ENCODE assay signal across 10 mouse cellular contexts in genomic region chr10:7124993-7125392, GRCm38 (mm10).
DNase-seq lines count a peak whose midpoint lies in the region; ATAC-seq lines count a peak whose summit lies in the region.
"Had no signal": no experiment of that assay in that cellular context is flagged by ENCODE, and none has a peak within 500 bp of the region (broad histone marks: within the 10 kb centered on the region; RNA-seq: fewer than 3 reads in every experiment).

No protein-coding gene starts in this region.

- no peak overlapping the region for H3K4me3 ChIP-seq in embryonic facial prominence, embryonic 14.5 days (ENCODE audit: low read depth, low read length)
- H3K4me3 ChIP-seq in embryonic facial prominence, embryonic 10.5 days: no peak overlapping the region
- H3K4me3 ChIP-seq in midbrain, embryonic 11.5 days (ENCODE audit: low read depth, low read length): no peak overlapping the region
- no peak overlapping the region for H3K4me3 ChIP-seq in midbrain, embryonic 13.5 days (replicated peaks)
- H3K4me3 ChIP-seq: embryonic facial prominence, embryonic 13.5 days; myocyte had no signal

- no peaks in the 10 kb centered on the region for H3K9me3 ChIP-seq in embryonic facial prominence, embryonic 14.5 days (ENCODE audit: control insufficient read depth, low read length)
- H3K9me3 ChIP-seq in embryonic facial prominence, embryonic 10.5 days: no peaks in the 10 kb centered on the region
- H3K9me3 ChIP-seq in midbrain, embryonic 11.5 days (ENCODE audit: control insufficient read depth, low read length): no peaks in the 10 kb centered on the region
- H3K9me3 ChIP-seq in midbrain, embryonic 13.5 days: no peaks in the 10 kb centered on the region
- H3K9me3 ChIP-seq: embryonic facial prominence, embryonic 13.5 days had no signal

- no peak for ATAC-seq in embryonic facial prominence, embryonic 14.5 days (ENCODE audit: low read depth)
- ATAC-seq in midbrain, embryonic 11.5 days (ENCODE audit: low FRiP score): 0 out of 2 replicates have a peak, but pooled peaks have one; percentile 19
- ATAC-seq in midbrain, embryonic 13.5 days: no peak

- no peaks in the 10 kb centered on the region for H3K27me3 ChIP-seq in embryonic facial prominence, embryonic 14.5 days (replicated peaks; ENCODE audit: control insufficient read depth, insufficient read depth, low read length)
- H3K27me3 ChIP-seq in embryonic facial prominence, embryonic 10.5 days (replicated peaks; ENCODE audit: low read depth, poor library complexity, severe bottlenecking): no peaks in the 10 kb centered on the region
- no peaks in the 10 kb centered on the region for H3K27me3 ChIP-seq in midbrain, embryonic 11.5 days (ENCODE audit: control insufficient read depth, insufficient read depth, low read length)
- no peaks in the 10 kb centered on the region for H3K27me3 ChIP-seq in midbrain, embryonic 13.5 days
- H3K27me3 ChIP-seq: embryonic facial prominence, embryonic 13.5 days had no signal

- peak; percentile 58 for DNase-seq in embryonic facial prominence, embryonic 14.5 days (ENCODE audit: low spot score)
- DNase-seq in embryonic facial prominence, embryonic 10.5 days (ENCODE audit: low spot score): no peak
- no peak for DNase-seq in midbrain, embryonic 11.5 days (ENCODE audit: low spot score, missing footprints)
- peak; percentile 36 to 63 for DNase-seq in left cerebral cortex, adult 18-20 months (ENCODE audit: low spot score in 2 of 2)
- DNase-seq in telencephalon, adult 2 months (ENCODE audit: low read depth, low spot score): peak; percentile 58
- DNase-seq in adrenal gland, postnatal 4 days (ENCODE audit: low spot score in 2 of 2): no peak
- no peak for DNase-seq in urinary bladder, postnatal 14 days (ENCODE audit: low spot score)

- 0 out of 2 replicates have a peak, but pooled peaks cover 4% of the 10 kb centered on the region for H3K4me1 ChIP-seq in embryonic facial prominence, embryonic 14.5 days (ENCODE audit: control insufficient read depth, insufficient read depth, low read length)
- H3K4me1 ChIP-seq in embryonic facial prominence, embryonic 10.5 days: no peaks in the 10 kb centered on the region
- no peaks in the 10 kb centered on the region for H3K4me1 ChIP-seq in midbrain, embryonic 11.5 days (ENCODE audit: control insufficient read depth, insufficient read depth, low read length)
- no peaks in the 10 kb centered on the region for H3K4me1 ChIP-seq in midbrain, embryonic 13.5 days (replicated peaks)
- H3K4me1 ChIP-seq: embryonic facial prominence, embryonic 13.5 days had no signal

- H3K9ac ChIP-seq in embryonic facial prominence, embryonic 14.5 days (ENCODE audit: low read depth, low read length): no peak overlapping the region
- no peak overlapping the region for H3K9ac ChIP-seq in midbrain, embryonic 11.5 days (ENCODE audit: low read length)
- H3K9ac ChIP-seq in midbrain, embryonic 13.5 days (replicated peaks): no peak overlapping the region
- H3K9ac ChIP-seq: embryonic facial prominence, embryonic 13.5 days had no signal

- peaks cover 50% of the 10 kb centered on the region for H3K36me3 ChIP-seq in embryonic facial prominence, embryonic 14.5 days (ENCODE audit: control insufficient read depth, insufficient read depth, low read length)
- peaks cover 65% of the 10 kb centered on the region for H3K36me3 ChIP-seq in embryonic facial prominence, embryonic 10.5 days (replicated peaks)
- no peaks in the 10 kb centered on the region; the same call in 1 of the 2 replicates for H3K36me3 ChIP-seq in midbrain, embryonic 11.5 days (ENCODE audit: control insufficient read depth, insufficient read depth, low read length)
- 0 out of 2 replicates have a peak, but pooled peaks cover 4% of the 10 kb centered on the region for H3K36me3 ChIP-seq in midbrain, embryonic 13.5 days

- 66% methylated on average over 7 of the region's 7 CpGs for WGBS in embryonic facial prominence, embryonic 14.5 days
- 79% methylated on average over 7 of the region's 7 CpGs for WGBS in embryonic facial prominence, embryonic 10.5 days
- 79% methylated on average over 7 of the region's 7 CpGs for WGBS in midbrain, embryonic 11.5 days
- 76% methylated on average over 7 of the region's 7 CpGs for WGBS in midbrain, embryonic 13.5 days

- H3K4me2 ChIP-seq in embryonic facial prominence, embryonic 14.5 days (ENCODE audit: low read depth, low read length): no peak overlapping the region
- H3K4me2 ChIP-seq in midbrain, embryonic 11.5 days: no peak overlapping the region
- H3K4me2 ChIP-seq in midbrain, embryonic 13.5 days (replicated peaks): no peak overlapping the region
- H3K4me2 ChIP-seq: embryonic facial prominence, embryonic 13.5 days had no signal

- H3K27ac ChIP-seq in embryonic facial prominence, embryonic 14.5 days (replicated peaks; ENCODE audit: low read depth, low read length): no peak overlapping the region
- H3K27ac ChIP-seq in embryonic facial prominence, embryonic 10.5 days (replicated peaks): no peak overlapping the region
- H3K27ac ChIP-seq in midbrain, embryonic 11.5 days (ENCODE audit: low read depth, low read length): no peak overlapping the region
- H3K27ac ChIP-seq in midbrain, embryonic 13.5 days: no peak overlapping the region
- H3K27ac ChIP-seq: embryonic facial prominence, embryonic 13.5 days had no signal

Comparison
In these comparisons a context has a peak if more than half of its experiments do, and no peak if none do; other contexts are left out.
1. DNase-seq: peak in embryonic facial prominence, embryonic 14.5 days (single experiment), left cerebral cortex, adult 18-20 months (2 of 2) and telencephalon, adult 2 months (single experiment); none in embryonic facial prominence, embryonic 10.5 days (single experiment), midbrain, embryonic 11.5 days (single experiment), adrenal gland, postnatal 4 days (0 of 2) and urinary bladder, postnatal 14 days (single experiment).